Mouse (Mus musculus) bone marrow, adult 2 months (tissue): Measurements from ENCODE around the gene 6030458C11Rik. TPM values are rescaled to one million over a fixed set of nuclear protein-coding genes. Genes with fewer than 3 reads are reported as not detected.
A peak's percentile ranks its signal among the peaks of the same experiment; 100 is the strongest.

Experiments
- H3K27ac ChIP-seq: fragments of 200-500 bp; 2 replicates; pipeline ENCODE4 v1.5.1; 2012; ENCODE audit warnings: low read depth, mild to moderate bottlenecking, control low read depth, inconsistent platforms, low read length; ENCODE audit not compliant: control insufficient read depth, poor library complexity, insufficient read depth
- H3K4me1 ChIP-seq: fragments of 200-500 bp; 2 replicates; pipeline ENCODE4 v1.6.1; 2011; ENCODE audit warnings: low read length; ENCODE audit not compliant: control insufficient read depth, insufficient read depth
- H3K4me3 ChIP-seq: fragments of 200-500 bp; replicated peaks from 2 replicates; pipeline ENCODE3; 2011; ENCODE audit warnings: mild to moderate bottlenecking, low read depth, low read length, control low read depth; ENCODE audit not compliant: control insufficient read depth
- CTCF ChIP-seq: fragments of 200-500 bp; IDR thresholded peaks from 2 replicates; pipeline ENCODE4 v1.5.1; 2011; ENCODE audit warnings: low read length, control low read depth; ENCODE audit not compliant: control insufficient read depth, insufficient read depth
- POLR2A ChIP-seq: fragments of 200-500 bp; IDR thresholded peaks from 2 replicates; pipeline ENCODE4 v1.6.1; 2011; ENCODE audit warnings: low read depth, mild to moderate bottlenecking, control low read depth, low read length, borderline replicate concordance; ENCODE audit not compliant: control insufficient read depth
- WGBS: fragments of 180-500 bp; shearing (Covaris S2); methylation state at CpG from one replicate; pipeline ENCODE4 v1.1.7; 2018; 5-methylcytosine and 5-hydroxymethylcytosine counted together
- polyA plus RNA-seq: library from polyadenylated mRNA; stranded (reverse); fragments of >200 nt; gene quantifications from 2 replicates; pipeline ENCODE4 v1.2.4, GENCODE M21; 2011; ENCODE audit warnings: low replicate concordance; ENCODE audit not compliant: missing spikeins, insufficient read depth, insufficient read length

Gene 6030458C11Rik
- 21.3 and 25.6 TPM in 2 replicates for polyA plus RNA-seq

DNA sequence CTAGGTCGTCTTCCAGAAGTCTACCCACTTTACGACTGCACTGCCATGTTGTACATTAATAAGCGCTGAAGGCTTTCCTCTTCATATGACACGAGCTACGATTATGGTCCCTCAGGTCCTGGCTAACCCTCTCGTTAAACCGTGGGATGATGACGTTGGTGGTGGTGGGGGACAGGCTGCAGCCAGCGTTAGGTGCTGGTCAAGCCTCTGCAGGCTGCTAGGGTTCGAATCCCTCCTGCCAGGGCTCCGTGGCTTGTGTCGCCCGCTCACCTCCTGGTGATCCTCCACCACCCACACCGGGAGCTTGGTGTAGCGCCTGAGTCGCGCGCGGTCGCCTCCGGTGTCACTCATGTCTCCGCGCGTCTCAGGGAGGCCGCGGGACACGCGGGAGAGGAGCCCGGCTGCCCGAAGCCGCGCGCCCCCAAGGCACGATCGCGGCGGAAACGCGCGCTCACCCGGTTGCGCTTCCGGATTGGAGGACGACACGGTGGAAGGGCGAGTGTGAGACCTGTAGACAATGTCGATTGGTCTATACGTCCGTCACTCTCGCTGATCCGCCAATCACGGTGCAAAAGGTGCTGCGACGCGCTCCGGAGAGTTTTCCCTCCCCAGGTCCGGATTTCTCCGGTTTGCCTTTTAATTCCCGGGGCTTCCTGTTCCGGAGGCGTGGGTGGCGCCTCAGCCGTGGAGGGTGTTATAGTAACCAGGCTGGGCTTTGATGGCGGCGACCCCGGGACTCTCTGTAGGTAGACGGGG lies at the start of gene 6030458C11Rik, which contains the start of gene Drosha:
Gene 6030458C11Rik (minus strand): TSS at position 453 of the 756 bp plus-strand sequence.
Gene Drosha (plus strand): TSS at position 619 of the 756 bp plus-strand sequence.
- Histone ChIP-seq H3K27ac (peak within 1 kb of the TSS; percentile 72), H3K4me3 (peak within 1 kb of the TSS; percentile 99), H3K4me1 (no peaks in the 10 kb centered on the region; the same call in 1 of the 2 replicates)
- TF ChIP-seq POLR2A (peak; percentile 74; the same call in 1 of the 2 replicates), CTCF (no peak)
- under 1% methylated on average over 67 of the region's 67 CpGs for WGBS

DNA sequence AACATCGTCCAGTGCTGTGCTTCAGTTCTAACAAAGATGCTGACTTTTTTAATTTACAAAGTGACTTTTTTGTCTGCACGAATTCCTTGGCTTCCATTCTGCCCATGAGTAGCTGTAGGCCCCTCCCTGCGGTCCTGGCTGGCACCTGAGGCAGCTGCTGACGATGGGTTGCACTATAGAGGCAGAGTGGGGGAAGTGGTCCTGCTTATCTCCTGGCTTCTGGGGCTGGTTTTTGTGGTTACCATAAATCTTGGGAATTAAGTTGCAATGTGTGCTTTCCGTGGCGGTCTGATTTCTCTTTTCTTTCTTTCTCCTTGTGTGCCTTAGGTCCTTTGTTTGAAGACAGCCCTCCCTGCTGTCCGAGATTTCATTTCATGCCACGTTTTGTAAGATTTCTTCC lies 42.8 kb upstream of the 6030458C11Rik start:
- WGBS: 26% methylated on average over 8 of the region's 8 CpGs
- Histone ChIP-seq H3K4me1 (peaks cover 1% of the 10 kb centered on the region; the same call in 1 of the 2 replicates), H3K27ac (no peak overlapping the region), H3K4me3 (no peak overlapping the region)
- no peak for TF ChIP-seq POLR2A
- TF ChIP-seq CTCF: no peak

DNA sequence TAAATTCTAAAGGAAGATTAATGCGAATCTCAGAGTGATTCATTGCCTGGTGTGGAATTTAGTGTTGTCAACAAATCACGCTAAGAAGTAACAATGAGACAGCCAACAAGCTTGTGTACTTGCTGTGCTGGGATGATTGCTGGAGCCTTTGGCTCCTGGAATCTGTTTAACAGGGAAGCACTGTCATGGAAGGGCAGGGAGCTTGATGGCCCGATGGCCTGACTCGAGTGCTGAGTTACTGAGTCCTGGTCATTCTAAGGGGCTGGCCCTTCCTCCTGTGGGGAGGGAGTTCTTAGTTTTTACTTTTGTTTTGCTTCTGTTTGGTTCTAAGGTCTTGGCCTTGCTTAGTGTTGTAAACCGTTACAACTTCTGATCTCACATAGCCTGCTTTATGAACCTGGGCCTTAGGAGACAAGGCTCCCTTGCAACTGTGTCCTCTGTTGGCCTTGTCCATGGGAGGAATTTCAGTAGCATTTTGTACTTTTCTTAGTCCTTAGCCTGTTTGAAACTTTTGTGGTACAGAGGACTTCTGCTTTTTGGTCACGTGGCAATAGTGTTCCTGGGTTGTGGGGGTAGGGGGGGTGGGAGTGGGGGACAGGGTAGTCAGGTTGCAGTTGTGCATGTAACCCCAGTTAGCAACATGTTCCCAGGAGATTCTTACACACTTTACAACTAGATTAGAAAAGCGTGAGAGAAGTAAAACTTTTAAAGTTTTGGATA lies 41.3 kb upstream of the 6030458C11Rik start:
- no peak overlapping the region for H3K4me3 ChIP-seq
- H3K4me1 ChIP-seq: peaks cover 1% of the 10 kb centered on the region; the same call in 1 of the 2 replicates
- H3K27ac ChIP-seq: no peak overlapping the region
- WGBS: 34% methylated on average over 7 of the region's 7 CpGs
- TF ChIP-seq POLR2A (no peak), CTCF (no peak)

DNA sequence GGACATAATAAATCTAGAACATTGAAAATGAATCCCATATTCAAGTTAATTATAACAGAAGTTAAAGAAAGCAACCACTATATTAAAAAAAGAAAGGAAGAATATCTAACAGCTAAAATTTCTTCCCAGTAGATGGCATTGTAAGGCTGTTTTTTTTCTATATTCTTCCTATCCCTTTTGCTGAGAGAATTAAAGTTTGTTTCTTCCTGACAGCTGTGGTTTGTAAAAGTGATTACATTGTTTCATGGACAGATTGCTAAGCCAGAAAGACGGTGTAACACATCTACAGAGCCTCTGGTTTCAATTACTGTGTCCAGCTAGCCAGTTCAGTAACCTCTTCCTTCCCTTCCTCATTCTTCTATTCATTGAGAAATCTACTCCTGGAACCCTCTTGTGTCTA lies 39.2 kb upstream of the 6030458C11Rik start:
- TF ChIP-seq CTCF (no peak), POLR2A (no peak)
- WGBS: 23% methylated on average over 1 of the region's 1 CpGs
- no peak overlapping the region for H3K4me3 ChIP-seq
- H3K4me1 ChIP-seq: peaks cover 1% of the 10 kb centered on the region; the same call in 1 of the 2 replicates
- no peak overlapping the region for H3K27ac ChIP-seq

DNA sequence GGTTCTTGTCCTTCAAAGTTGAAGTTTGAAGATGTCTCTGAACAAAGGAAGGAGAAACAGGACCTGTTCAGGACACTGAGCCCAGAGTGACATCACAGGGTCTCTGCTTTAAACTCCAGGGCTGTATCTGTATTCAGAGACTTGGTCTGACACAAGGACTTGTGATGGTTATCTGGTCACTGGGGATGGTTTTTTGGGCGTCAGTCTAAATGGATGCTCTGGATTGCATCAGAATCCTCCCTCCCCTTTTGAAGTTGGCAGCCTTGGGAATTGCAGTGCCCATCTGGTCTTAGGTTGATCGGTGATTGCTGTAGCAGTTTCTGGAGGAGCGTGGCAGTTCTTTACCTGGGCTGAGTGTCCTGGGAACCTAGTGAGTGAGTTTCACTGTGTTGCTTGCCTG lies 37.6 kb upstream of the 6030458C11Rik start:
- H3K27ac ChIP-seq: no peak overlapping the region
- no peak for TF ChIP-seq CTCF
- no peak for TF ChIP-seq POLR2A
- WGBS: 79% methylated on average over 3 of the region's 3 CpGs
- H3K4me1 ChIP-seq: peaks cover 1% of the 10 kb centered on the region; the same call in 1 of the 2 replicates
- no peak overlapping the region for H3K4me3 ChIP-seq

DNA sequence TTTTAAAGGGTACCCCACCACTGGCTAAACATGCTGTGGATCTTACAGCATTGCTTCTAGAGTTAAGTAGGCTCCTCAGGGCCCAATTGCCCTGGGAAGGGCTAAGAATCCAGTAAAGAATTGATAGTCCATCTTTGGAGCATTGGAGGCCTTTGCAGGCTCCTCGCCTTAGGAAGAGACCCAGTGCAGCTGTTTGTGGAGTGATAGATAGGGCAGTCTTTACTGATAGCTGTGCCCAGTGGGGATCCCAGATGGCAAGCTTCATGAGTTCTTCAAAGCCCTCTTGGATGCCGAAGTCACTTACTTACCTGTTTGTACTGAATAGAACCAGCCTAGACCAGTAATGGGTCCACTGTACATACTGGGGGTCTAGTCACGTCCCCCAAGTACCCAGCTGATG lies 34.2 kb upstream of the 6030458C11Rik start:
- Histone ChIP-seq H3K27ac (peak overlapping the region; percentile 27), H3K4me1 (no peaks in the 10 kb centered on the region; the same call in 1 of the 2 replicates), H3K4me3 (no peak overlapping the region)
- WGBS: 71% methylated on average over 3 of the region's 3 CpGs
- TF ChIP-seq POLR2A: no peak
- TF ChIP-seq CTCF: no peak

DNA sequence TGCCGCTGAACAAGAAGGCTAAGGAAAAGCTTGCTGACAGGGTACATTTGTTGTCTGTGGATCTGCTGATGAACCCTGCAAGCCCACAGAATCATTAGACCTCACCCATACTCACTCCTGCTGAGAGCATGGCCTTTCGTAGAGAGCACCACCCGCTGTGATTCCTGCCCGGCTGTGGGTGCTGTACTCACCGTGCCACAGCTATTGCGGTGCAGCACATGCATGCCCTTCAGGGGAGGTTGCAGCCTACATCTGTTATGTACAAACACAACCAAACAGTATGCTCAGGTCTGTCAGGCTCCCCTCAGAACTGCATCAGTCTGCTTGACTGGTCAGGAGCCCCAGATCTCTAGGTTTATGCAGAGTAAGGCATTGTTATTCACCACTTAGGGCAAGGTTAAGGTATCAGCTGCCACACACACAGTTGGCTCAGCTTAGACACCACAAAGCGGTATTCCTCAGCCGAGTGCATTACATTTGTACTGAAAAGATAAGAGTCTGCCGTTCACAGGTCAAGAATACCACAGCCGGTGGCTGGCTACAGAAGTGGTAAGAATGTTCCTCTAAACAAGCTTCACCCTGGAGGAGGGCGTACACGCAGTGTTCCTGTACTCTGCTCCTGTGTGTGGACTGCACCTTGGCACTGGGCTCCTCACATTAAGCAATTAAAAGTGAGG lies 33.5 kb upstream of the 6030458C11Rik start:
- Histone ChIP-seq H3K27ac (peak overlapping the region; percentile 61), H3K4me3 (no peak overlapping the region), H3K4me1 (no peaks in the 10 kb centered on the region; the same call in 1 of the 2 replicates)
- WGBS: 56% methylated on average over 12 of the region's 12 CpGs
- TF ChIP-seq CTCF (no peak), POLR2A (no peak)

DNA sequence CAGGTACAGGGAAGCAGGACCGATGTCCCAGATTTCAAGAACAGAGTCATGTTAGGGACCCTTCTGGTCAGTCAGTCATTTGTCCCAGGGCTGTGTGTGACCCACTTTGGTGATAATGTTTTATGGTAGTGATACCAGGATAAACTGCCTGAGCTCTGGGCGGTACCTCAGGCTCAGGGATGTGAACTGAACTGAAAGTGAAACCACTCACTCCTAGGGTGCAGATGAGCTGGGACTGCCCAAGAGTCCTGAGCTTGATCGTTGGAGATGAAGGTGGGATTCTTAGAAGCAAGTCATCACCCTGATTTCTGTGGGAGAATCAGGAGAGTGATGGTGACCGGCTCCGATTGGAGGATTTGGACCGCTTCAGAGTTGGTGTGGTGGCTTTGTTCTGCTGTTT lies 32.3 kb upstream of the 6030458C11Rik start:
- Histone ChIP-seq H3K4me3 (no peak overlapping the region), H3K27ac (no peak overlapping the region), H3K4me1 (no peaks in the 10 kb centered on the region; the same call in 1 of the 2 replicates)
- TF ChIP-seq POLR2A (no peak), CTCF (no peak)
- WGBS: 84% methylated on average over 6 of the region's 6 CpGs
